Mouse (Mus musculus) embryonic facial prominence, embryonic 13.5 days (tissue): ENCODE results near the gene Ralbp1. TPM values are rescaled to one million over a fixed set of nuclear protein-coding genes. Genes with fewer than 3 reads are reported as not detected.

Experiments used
- ATAC-seq: fragments of 200-750 bp; cut with Nextera tagmentation; 2 replicates; pipeline ENCODE4 v1.8.0; 2017; ENCODE audit warnings: low read depth; ENCODE audit not compliant: insufficient number of reproducible peaks, insufficient read depth, low FRiP score, low TSS enrichment
- H3K27ac ChIP-seq: fragments of 300-500 bp; sonication (generic); 2 replicates; pipeline ENCODE4 v1.5.1; 2015; ENCODE audit warnings: moderate library complexity, mild to moderate bottlenecking, inconsistent platforms
- H3K27me3 ChIP-seq: fragments of 300-500 bp; sonication (generic); 2 replicates; pipeline ENCODE4 v1.6.1; 2015; ENCODE audit warnings: mild to moderate bottlenecking, inconsistent platforms
- H3K36me3 ChIP-seq: fragments of 300-500 bp; sonication (generic); 2 replicates; pipeline ENCODE4 v1.6.1; 2015; ENCODE audit warnings: mild to moderate bottlenecking, inconsistent platforms
- H3K4me1 ChIP-seq: fragments of 300-500 bp; sonication (generic); 2 replicates; pipeline ENCODE4 v1.6.1; 2015; ENCODE audit warnings: inconsistent platforms
- H3K4me2 ChIP-seq: fragments of 300-500 bp; sonication (generic); 2 replicates; pipeline ENCODE4 v1.6.1; 2015; ENCODE audit warnings: moderate library complexity, mild to moderate bottlenecking, inconsistent platforms
- H3K4me3 ChIP-seq: fragments of 300-500 bp; sonication (generic); 2 replicates; pipeline ENCODE4 v1.5.1; 2015; ENCODE audit warnings: mild to moderate bottlenecking, inconsistent platforms
- H3K9ac ChIP-seq: fragments of 300-500 bp; sonication (generic); 2 replicates; pipeline ENCODE4 v1.6.1; 2015; ENCODE audit warnings: mild to moderate bottlenecking, inconsistent platforms
- H3K9me3 ChIP-seq: fragments of 300-500 bp; sonication (generic); 2 replicates; pipeline ENCODE4 v1.6.1; 2016; ENCODE audit warnings: inconsistent platforms
- WGBS: fragments of 180-500 bp; shearing (Covaris S2); methylation state at CpG from one replicate; pipeline ENCODE4 v1.1.7; 2015; ENCODE audit warnings: mixed read lengths; 5-methylcytosine and 5-hydroxymethylcytosine counted together
- polyA plus RNA-seq: library from polyadenylated mRNA; unstranded; fragments of >200 nt; fragmentation: Nextera tagmentation; extraction: Ambion mirVana; gene quantifications from 2 replicates; pipeline ENCODE4 v1.2.1, GENCODE M21; 2015

Ralbp1 gene
- polyA plus RNA-seq: 94.1 and 105 TPM in 2 replicates

DNA sequence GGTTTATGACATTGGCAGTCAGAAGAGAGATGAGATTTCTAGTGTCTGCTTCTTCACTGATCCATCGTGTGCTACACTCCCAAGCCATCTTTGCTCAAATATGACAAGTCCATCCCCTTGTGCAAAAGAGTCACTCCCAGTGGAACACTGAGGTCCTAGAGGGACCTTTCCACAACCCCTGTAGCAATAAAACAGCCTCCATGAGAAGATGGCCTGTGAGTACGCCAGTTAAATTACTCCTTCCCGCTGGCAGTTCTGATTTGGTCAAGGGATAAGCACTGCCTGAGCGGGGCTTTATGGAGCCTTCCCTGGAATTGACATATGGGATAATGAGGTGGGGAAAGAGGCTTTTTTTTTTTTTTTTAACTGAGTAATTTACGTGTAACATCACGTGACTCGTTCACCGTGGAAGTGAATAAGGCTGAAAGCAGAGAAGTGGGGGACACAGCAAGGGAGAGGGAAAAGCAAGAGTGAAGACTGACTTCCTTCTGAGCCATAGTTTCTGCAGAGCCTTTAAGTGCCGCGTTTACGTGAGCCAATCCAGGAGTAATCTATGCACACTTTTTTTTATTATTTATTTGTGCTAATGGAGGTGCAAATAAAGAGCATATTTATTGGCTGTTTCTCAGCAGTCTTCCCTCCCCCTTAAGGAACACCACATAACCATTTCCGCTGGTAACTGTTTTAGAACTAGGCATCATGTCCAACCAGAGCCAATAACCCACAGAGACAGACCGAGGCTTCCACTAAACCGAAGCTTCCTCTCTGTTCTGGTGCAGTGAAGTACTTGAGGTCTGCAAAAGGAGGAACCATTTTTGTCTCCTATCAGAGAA, at the start of gene Ralbp1:
TSS of gene Ralbp1 (minus strand) at position 102 of the 833 bp plus-strand sequence.
- H3K27ac ChIP-seq: peak within 1 kb of the TSS; percentile 99
- no peaks in the 10 kb centered on the region for H3K9me3 ChIP-seq
- H3K27me3 ChIP-seq: no peaks in the 10 kb centered on the region
- no peak for ATAC-seq
- peak within 1 kb of the TSS; percentile 92 for H3K4me3 ChIP-seq
- peak within 1 kb of the TSS; percentile 94 for H3K4me2 ChIP-seq
- peaks cover 29% of the 10 kb centered on the region for H3K4me1 ChIP-seq
- 9% methylated on average over 14 of the region's 14 CpGs for whole genome bisulfite sequencing
- H3K9ac ChIP-seq: peak within 1 kb of the TSS; percentile 92
- H3K36me3 ChIP-seq: no peaks in the 10 kb centered on the region

DNA sequence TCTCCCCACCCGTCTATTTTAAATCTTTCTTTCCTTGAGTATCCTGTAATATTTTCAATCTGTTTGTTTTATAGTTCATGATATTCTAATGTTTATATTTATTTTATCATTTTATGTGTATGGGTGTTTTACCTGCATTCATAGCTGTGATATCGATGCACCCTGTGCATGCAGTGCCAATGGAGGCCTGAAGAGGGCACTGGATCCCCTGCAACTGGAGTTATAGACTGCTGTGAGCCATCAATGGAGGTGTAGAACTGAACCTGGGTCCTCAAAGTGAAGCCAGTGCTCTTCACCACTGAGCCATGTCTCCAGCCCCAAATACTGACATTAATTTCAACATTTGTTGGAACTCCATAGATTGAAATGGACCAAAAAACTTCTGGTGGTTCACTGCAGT, 48.1 kb upstream of the Ralbp1 start:
- H3K9me3 ChIP-seq: no peaks in the 10 kb centered on the region
- H3K4me3 ChIP-seq: no peak overlapping the region
- peaks cover 16% of the 10 kb centered on the region for H3K4me1 ChIP-seq
- WGBS: 93% methylated on average over 2 of the region's 2 CpGs
- H3K9ac ChIP-seq: no peak overlapping the region
- H3K4me2 ChIP-seq: no peak overlapping the region
- H3K36me3 ChIP-seq: peaks cover 57% of the 10 kb centered on the region
- ATAC-seq: no peak
- no peaks in the 10 kb centered on the region for H3K27me3 ChIP-seq
- H3K27ac ChIP-seq: no peak overlapping the region

DNA sequence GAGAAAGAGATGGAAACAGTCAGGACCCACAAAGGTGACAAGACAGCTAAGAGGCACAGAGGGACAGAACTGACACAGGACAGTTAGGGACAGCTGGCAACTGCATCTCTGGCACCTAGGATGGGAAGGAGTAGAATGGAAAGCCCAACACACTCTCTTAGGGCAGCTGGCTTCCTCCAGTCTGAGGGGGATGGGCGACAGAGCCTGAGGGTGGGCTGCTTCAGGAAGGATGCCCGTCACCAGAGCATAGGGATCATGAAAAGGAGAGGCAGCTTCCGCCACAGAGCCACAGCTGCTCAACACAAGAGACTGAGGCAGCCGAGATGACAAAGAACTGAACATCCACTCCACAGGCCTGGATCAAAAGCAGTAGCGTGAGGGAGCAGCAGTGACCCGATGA, 45.9 kb upstream of the Ralbp1 start:
- H3K9me3 ChIP-seq: no peaks in the 10 kb centered on the region
- H3K27ac ChIP-seq: peak overlapping the region; percentile 48; the same call in 1 of the 2 replicates
- H3K4me3 ChIP-seq: no peak overlapping the region
- 0 out of 2 replicates have a peak overlapping the region, but pooled peaks have one; percentile 21 for H3K9ac ChIP-seq
- ATAC-seq: no peak
- H3K36me3 ChIP-seq: peaks cover 65% of the 10 kb centered on the region
- H3K4me2 ChIP-seq: no peak overlapping the region
- H3K4me1 ChIP-seq: peaks cover 16% of the 10 kb centered on the region
- 39% methylated on average over 6 of the region's 6 CpGs for WGBS
- H3K27me3 ChIP-seq: no peaks in the 10 kb centered on the region

DNA sequence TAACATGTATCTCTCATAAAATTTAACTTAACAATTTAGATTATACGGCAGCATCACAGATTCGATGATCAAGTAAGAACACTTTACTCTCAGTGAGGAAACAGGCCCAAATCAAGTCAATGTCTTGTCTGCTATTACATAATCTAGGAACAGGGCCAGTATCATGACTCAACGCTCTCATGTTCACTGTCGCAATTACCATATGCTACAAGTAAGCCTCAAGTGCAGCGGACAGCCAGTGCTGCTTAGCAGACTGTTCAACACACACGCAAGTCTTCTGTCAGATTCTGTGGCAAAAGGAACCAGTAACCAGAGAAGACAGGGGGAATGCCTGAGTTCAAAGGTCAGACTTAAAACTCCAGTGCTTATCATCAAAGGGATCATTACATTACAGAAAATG, 45.4 kb upstream of the Ralbp1 start:
- Histone ChIP-seq H3K9ac (0 out of 2 replicates have a peak overlapping the region, but pooled peaks have one; percentile 21), H3K4me2 (no peak overlapping the region), H3K4me3 (no peak overlapping the region), H3K27ac (peak overlapping the region; percentile 48; the same call in 1 of the 2 replicates), H3K9me3 (no peaks in the 10 kb centered on the region), H3K27me3 (no peaks in the 10 kb centered on the region), H3K4me1 (peaks cover 16% of the 10 kb centered on the region), H3K36me3 (peaks cover 65% of the 10 kb centered on the region)
- 44% methylated on average over 6 of the region's 6 CpGs for WGBS
- ATAC-seq: no peak

DNA sequence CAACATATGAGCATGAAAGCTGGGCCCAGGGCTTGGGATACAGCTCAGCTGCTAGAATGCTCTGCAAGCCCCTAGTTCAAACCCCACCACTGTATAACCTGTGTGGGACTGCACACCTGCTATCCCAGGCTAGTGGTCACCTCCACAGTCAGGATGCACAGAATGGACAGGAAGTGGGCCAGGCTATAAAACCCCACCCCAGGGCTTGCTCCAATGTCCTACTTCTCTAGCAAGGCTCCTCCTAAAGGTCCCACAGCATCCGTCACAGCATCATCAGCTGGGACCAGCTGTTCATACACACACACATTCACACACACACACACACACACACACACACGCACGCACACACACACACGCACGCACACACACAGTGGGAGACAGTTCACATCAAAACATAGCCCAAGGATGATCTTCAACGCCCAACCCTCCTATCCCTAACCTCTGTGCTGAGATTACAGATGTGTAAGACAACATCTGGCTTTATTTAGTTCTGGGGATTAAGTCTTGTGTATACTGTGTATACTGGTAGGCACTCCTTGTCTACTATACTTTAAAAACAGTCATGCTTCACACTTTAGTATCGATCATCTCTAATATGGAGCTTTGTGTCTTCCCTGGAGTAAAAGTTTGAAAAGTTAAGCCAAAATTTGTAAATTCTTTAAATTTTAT, 44.7 kb upstream of the Ralbp1 start:
- H3K4me2 ChIP-seq: no peak overlapping the region
- no peak overlapping the region; the same call in 1 of the 2 replicates for H3K27ac ChIP-seq
- H3K4me3 ChIP-seq: no peak overlapping the region
- H3K9me3 ChIP-seq: no peaks in the 10 kb centered on the region
- 75% methylated on average over 7 of the region's 7 CpGs for WGBS
- H3K9ac ChIP-seq: no peak overlapping the region
- 0 out of 2 replicates have a peak, but pooled peaks have one; percentile 20 for ATAC-seq
- no peaks in the 10 kb centered on the region for H3K27me3 ChIP-seq
- H3K36me3 ChIP-seq: peaks cover 66% of the 10 kb centered on the region
- H3K4me1 ChIP-seq: peaks cover 16% of the 10 kb centered on the region

DNA sequence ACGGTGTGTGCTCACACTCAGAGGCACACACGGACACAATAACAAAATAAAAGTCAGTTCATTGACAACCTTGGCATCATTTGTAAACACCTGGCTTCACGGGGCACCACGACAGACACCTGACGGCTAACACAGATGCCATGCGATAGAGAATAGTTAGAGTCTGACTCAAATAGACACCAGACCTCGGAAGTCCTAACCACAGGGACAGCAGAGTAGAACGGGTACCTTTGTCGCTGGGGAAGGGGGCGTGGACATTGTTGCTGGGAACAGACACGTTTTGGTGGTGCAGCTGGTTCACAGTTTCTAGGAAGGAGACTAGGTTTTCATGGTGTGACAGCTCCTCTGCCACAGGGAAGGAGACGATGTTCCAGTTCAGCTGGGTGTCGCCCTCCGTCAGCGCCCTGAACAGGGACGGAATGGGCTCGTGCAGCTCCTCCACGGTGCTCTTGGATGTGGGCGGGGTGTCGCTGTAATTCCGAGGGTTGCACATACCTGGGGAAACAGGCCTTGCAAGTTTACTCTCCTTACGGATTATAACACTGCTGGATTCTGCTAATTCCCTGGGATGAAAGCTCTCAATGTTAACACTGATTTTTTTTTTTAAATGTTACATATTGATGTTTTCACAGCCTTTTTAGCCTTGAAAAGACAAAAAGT, 43.9 kb upstream of the Ralbp1 start:
- peaks cover 16% of the 10 kb centered on the region for H3K4me1 ChIP-seq
- WGBS: 81% methylated on average over 22 of the region's 22 CpGs
- H3K4me2 ChIP-seq: no peak overlapping the region
- H3K27me3 ChIP-seq: no peaks in the 10 kb centered on the region
- ATAC-seq: no peak; the same call in 1 of the 2 replicates
- H3K9ac ChIP-seq: no peak overlapping the region
- peaks cover 71% of the 10 kb centered on the region for H3K36me3 ChIP-seq
- H3K9me3 ChIP-seq: no peaks in the 10 kb centered on the region
- H3K27ac ChIP-seq: no peak overlapping the region
- H3K4me3 ChIP-seq: no peak overlapping the region

DNA sequence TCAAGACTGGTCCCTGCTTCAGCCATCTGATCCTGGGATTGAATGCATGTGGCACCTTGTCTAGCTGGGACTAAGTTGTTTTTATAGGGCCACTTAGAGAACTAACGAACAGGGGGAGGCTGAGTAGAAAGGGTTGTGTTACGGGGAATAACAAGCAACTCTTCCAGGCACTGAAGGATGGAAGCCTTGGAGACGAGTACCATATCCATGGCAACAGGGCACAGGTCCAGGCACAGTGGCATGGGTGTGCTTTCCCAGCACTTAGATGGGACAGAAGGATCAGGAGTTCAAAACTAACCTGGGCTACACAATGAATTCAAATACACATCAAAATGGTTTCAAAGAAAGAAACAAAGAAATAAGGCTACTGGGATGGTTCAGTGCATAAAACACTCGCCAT, 41.5 kb upstream of the Ralbp1 start:
- Histone ChIP-seq H3K4me1 (peaks cover 16% of the 10 kb centered on the region), H3K4me2 (no peak overlapping the region), H3K9me3 (no peaks in the 10 kb centered on the region), H3K9ac (no peak overlapping the region), H3K27ac (no peak overlapping the region), H3K27me3 (no peaks in the 10 kb centered on the region), H3K4me3 (no peak overlapping the region), H3K36me3 (peaks cover 71% of the 10 kb centered on the region)
- 81% methylated on average over 4 of the region's 4 CpGs for WGBS
- ATAC-seq: no peak

DNA sequence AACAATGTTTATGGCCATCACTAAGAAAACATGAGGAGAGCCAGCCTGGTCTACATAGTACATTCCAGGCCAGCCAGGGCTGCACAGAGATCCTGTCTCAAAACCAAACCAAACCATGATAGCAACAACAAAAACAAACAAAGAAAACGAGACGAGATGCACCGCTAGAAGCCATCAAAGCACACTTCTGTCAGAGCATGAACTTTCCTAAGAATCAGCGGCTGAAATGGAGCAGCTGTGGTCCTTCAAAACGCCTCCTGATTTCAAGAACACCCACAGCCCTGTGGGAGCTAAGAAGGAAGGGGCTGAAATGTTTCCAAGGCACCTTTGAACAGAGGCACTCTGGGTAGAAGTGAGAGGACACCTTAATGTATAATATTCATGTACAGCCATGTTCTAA, 38.6 kb upstream of the Ralbp1 start:
- Histone ChIP-seq H3K4me1 (no peaks in the 10 kb centered on the region), H3K27ac (no peak overlapping the region), H3K9ac (no peak overlapping the region), H3K27me3 (no peaks in the 10 kb centered on the region), H3K4me3 (no peak overlapping the region), H3K4me2 (no peak overlapping the region), H3K9me3 (no peaks in the 10 kb centered on the region), H3K36me3 (peaks cover 73% of the 10 kb centered on the region)
- ATAC-seq: no peak
- WGBS: 72% methylated on average over 5 of the region's 5 CpGs

DNA sequence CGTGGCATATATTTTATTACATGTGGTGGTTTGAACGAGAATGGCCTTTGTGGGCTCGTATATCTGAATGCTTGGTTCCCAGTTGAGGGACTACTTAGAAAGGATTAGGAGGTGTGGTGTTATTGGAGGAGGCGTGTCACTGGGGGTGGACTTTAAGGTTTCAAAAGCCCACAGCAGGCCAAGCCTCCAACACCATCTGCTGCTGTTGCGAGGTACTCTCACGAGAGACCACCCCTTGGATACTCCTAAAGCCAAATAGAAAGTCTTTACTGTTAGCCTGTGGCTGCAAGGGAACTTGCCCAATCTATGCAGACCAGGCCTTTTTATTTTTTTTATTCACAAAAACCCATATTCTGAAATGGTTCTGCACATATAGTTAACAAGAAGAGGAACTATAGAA, 36.4 kb upstream of the Ralbp1 start:
- 87% methylated on average over 6 of the region's 6 CpGs for WGBS
- Histone ChIP-seq H3K27me3 (no peaks in the 10 kb centered on the region), H3K9ac (no peak overlapping the region), H3K9me3 (no peaks in the 10 kb centered on the region), H3K27ac (no peak overlapping the region), H3K4me1 (no peaks in the 10 kb centered on the region), H3K4me3 (no peak overlapping the region), H3K4me2 (no peak overlapping the region), H3K36me3 (peaks cover 59% of the 10 kb centered on the region)
- ATAC-seq: 0 out of 2 replicates have a peak, but pooled peaks have one; percentile 37

DNA sequence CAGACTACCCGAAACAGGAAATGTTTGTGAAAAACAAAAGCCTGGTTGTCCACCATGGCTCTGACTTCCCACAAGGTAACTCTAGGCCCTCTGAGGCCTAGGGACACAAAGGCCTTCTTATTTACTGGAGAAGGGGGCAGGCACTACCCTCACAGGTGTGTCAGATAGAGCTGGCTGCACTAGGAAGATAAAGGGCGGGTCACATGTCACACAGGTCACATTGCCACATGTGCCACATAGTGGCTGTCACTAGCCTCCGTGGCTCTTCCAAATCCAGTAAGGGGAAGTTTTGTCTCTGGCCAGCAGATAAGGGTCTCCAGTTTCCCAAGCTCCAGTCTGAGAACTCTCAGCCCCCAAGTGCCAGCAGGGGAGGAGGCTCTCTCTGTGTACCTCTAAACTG, 33.6 kb upstream of the Ralbp1 start:
- no peak overlapping the region for H3K4me3 ChIP-seq
- no peak overlapping the region for H3K9ac ChIP-seq
- 0 out of 2 replicates have a peak overlapping the region, but pooled peaks have one; percentile 0 for H3K27ac ChIP-seq
- WGBS: 37% methylated on average over 3 of the region's 3 CpGs
- H3K27me3 ChIP-seq: no peaks in the 10 kb centered on the region
- H3K36me3 ChIP-seq: peaks cover 34% of the 10 kb centered on the region
- ATAC-seq: no peak
- H3K4me1 ChIP-seq: peaks cover 18% of the 10 kb centered on the region
- H3K4me2 ChIP-seq: no peak overlapping the region
- no peaks in the 10 kb centered on the region for H3K9me3 ChIP-seq

DNA sequence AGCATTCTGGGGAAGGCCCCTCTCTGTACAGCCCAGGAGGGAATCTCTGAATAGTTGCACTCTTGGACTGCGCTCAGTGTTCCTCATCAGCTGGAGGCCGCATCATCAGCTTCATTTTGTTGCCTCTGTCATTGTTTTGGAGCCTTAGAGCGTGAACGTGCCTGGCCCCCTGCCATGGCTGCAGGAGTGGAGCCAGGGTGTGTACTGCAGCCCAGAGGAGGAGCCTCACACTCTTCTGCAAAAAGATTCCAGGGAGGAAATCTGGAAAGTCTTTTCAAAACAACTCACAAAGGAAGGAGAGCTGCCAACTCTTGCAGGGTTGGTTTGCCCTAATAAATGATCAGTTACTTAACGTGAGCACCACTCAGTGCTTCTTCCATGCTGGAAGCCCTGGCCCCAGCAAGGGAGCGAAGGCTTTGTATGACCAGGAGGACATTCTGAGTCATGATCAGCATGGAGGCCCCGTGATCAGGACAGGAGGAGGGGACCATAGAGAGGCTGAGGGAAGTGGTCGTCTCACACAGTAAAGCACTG, 30.6 kb upstream of the Ralbp1 start:
- Histone ChIP-seq H3K27me3 (no peaks in the 10 kb centered on the region), H3K4me1 (peaks cover 28% of the 10 kb centered on the region), H3K36me3 (peaks cover 9% of the 10 kb centered on the region; the same call in 1 of the 2 replicates), H3K9ac (0 out of 2 replicates have a peak overlapping the region, but pooled peaks have one; percentile 40), H3K27ac (peak overlapping the region; percentile 97), H3K4me3 (no peak overlapping the region; the same call in 1 of the 2 replicates), H3K4me2 (peak overlapping the region; percentile 22; the same call in 1 of the 2 replicates), H3K9me3 (no peaks in the 10 kb centered on the region)
- peak; percentile 79; the same call in 1 of the 2 replicates for ATAC-seq
- 39% methylated on average over 8 of the region's 8 CpGs for WGBS
